Mouse (Mus musculus) left cerebral cortex, postnatal 14 days (tissue): ENCODE measurements at regions not wholly inside any gene's neighbourhood (a gene's known extent, or its start where the extent isn't known, plus 50 kb on each side); places are given as distances from the start of the nearest gene placed in this dataset.

Experiments
- DNase-seq, 2 experiments: peaks; one replicate each; pipeline ENCODE4 v3.0.0; 2021 to 2022; ENCODE audit warnings: low spot score in 2 of 2, mixed read lengths in 1 of 2
- intact Hi-C: fragments of 180-260 bp; cut with DNase I; formaldehyde crosslinking; loops from one replicate; pipeline ENCODE4 v1.15.1; 2025

- peak; percentile 21 to 23 for DNase-seq
- intact Hi-C loops: loop anchor here (5.0 kb wide), 2 partner anchors 51 to 66 kb away; no protein-coding TSS in a partner anchor
These were observed 552.2 kb downstream of the Plcl1 start for GRCm38 (mm10) chr1:55957804-55958445.

GRCm38 (mm10) chr1:55960291-55960690 lies 554.6 kb downstream of the Plcl1 start:
- intact Hi-C loops: loop anchor here (2.0 to 5.0 kb wide), 4 partner anchors 287 to 1309 kb away; no protein-coding TSS in a partner anchor
- DNase-seq: peak; percentile 86 to 89

GRCm38 (mm10) chr1:55963867-55964266 lies 558.1 kb downstream of the Plcl1 start:
- intact Hi-C loops: loop anchor here (5.0 kb wide), 2 partner anchors 283 to 1243 kb away; no protein-coding TSS in a partner anchor

GRCm38 (mm10) chr1:55966273-55966672 lies 560.6 kb downstream of the Plcl1 start:
- intact Hi-C loops: no loop called here
- no peak for DNase-seq

More at GRCm38 (mm10) chr1:55963867-55964266, 558.1 kb downstream of the Plcl1 start:
- DNase-seq: no peak

- DNase-seq: no peak
- intact Hi-C loops: no loop called here
These were observed 562.1 kb downstream of the Plcl1 start for GRCm38 (mm10) chr1:55967869-55968268.

- DNase-seq: no peak
- intact Hi-C loops: no loop called here
These were observed 572.1 kb downstream of the Plcl1 start for GRCm38 (mm10) chr1:55977796-55978195.

- intact Hi-C loops: no loop called here
- peak; percentile 19 to 67 for DNase-seq
These were observed 577.9 kb downstream of the Plcl1 start for GRCm38 (mm10) chr1:55983522-55984066.

- DNase-seq: no peak
- intact Hi-C loops: no loop called here
These were observed 591.4 kb downstream of the Plcl1 start for GRCm38 (mm10) chr1:55997074-55997473.
